Mouse (Mus musculus) Muller cell, postnatal 12 days (primary cell): ENCODE measurements at regions not wholly inside any gene's neighbourhood (a gene's known extent, or its start where the extent isn't known, plus 50 kb on each side); places are given as distances from the start of the nearest gene placed in this dataset.
A peak's percentile ranks its signal among the peaks of the same experiment; 100 is the strongest.

Experiments
- DNase-seq: peaks from one replicate; pipeline ENCODE4 v3.0.0-alpha.2; 2015; ENCODE audit errors: inconsistent ontology term

- DNase-seq = peak; percentile 79
These were observed 57.3 kb downstream of the Tktl2 start for GRCm38 (mm10) chr8:66568861-66569260.

DNA sequence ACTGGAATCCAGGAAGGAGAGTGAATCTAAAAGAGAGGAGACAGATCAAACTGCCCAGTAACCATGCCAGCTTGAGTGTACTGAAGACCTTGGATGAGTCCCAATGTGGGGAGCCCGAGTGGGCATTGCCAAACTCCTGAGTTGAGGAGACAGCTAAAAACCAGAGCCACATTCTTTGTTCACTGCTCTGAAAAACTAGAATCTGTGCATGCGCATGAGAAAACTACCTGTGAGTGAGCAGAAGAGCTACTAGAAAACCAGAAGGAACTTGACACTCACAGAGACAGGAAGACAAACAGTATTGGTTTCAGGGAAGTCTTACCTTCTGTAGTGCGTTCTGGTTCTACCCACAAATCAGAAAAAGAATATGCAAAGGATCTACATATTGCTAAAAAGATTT is 74.6 kb downstream of the Tktl2 start:
- no peak for DNase-seq

GRCm38 (mm10) chr8:66586850-66587249 is 75.3 kb downstream of the Tktl2 start:
- DNase-seq = no peak

DNA sequence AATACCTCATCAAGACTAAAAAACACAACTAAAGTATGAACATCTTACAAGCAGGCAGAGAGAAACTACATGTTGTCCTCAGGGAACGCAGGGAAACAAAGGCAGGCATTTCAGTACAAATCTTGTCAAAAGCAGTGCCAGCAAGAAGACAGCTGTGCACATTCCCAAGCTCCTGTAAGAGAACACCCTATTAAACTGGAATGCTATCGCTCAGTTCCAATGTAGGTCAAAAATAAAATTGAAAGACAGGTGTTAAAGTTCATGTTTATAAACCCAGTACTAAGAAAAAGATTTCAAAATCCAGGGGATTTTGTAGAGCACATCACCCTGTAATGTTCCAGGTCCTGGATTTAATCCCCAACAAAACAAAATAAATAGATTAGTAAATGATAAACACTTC is 75.7 kb downstream of the Tktl2 start:
- DNase-seq = no peak

DNA sequence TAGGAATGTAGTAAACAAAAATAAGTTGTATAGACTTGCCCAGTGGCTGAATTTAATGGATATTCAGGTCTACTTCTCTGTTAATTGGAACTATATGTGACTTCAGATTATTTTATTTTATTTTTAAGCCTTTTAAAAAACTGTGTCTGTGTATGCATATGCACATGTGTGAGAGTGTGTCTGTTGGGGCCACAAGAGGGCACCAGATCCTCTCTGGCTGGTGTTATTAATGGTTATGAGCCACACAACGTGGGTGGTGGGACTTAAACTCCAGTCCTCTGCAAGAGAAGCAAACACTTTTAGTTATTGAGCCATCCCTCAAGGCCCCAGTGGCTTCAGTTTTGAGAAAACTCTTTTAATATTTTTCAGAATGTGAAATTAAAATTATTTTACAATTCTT is 77.9 kb downstream of the Tktl2 start:
- no peak for DNase-seq

- no peak for DNase-seq
These were observed 80.7 kb downstream of the Npy5r start for GRCm38 (mm10) chr8:66607194-66607593.

- peak; percentile 14 for DNase-seq
These were observed 64.6 kb downstream of the Npy5r start for GRCm38 (mm10) chr8:66623361-66623760.

DNA sequence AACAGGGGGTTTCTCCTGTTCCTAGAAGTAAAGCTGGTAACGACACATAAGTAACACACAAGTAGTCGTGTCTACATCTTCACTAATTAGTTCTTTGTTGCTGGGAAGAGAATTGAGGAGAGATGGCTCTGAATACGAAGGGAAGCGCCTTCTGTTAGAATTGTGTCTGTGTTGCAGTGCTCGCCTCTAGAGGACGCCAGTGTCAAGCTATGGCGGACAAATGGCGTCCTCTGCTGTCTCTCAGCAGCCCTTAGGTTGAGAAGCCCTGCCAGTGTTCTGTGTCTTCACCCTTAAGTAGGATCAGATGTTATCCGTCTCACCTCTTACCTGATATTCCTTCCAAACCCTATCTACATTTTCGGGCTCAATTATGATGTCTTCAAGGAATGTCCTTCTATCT is 64.1 kb downstream of the Npy5r start:
- no peak for DNase-seq
